Comparison of ENCODE assay signal across 11 mouse cellular contexts in genomic region chr2:148110149-148110548, GRCm38 (mm10).
DNase-seq lines count a peak whose midpoint lies in the region; ATAC-seq and TF ChIP-seq lines count a peak whose summit lies in the region.
"Had no signal": no experiment of that assay in that cellular context is flagged by ENCODE, and none has a peak within 500 bp of the region (broad histone marks: within the 10 kb centered on the region; RNA-seq: fewer than 3 reads in every experiment).

No protein-coding gene starts in this region.

- no peaks in the 10 kb centered on the region for H3K9me3 ChIP-seq in lung, postnatal 0 days (ENCODE audit: low read length)
- H3K9me3 ChIP-seq in midbrain, postnatal 0 days (ENCODE audit: low read length), result no peaks in the 10 kb centered on the region
- H3K9me3 ChIP-seq: liver, embryonic 13.5 days; stomach, embryonic 15.5 days had no signal

- 55% methylated on average over 2 of the region's 2 CpGs for WGBS in lung, postnatal 0 days
- 53% methylated on average over 2 of the region's 2 CpGs for WGBS in midbrain, postnatal 0 days

- peak; percentile 53 for TF ChIP-seq CTCF in gastrocnemius, adult 2 months (IDR thresholded peaks at IDR 0.05)
- TF ChIP-seq CTCF in lung, postnatal 0 days (IDR thresholded peaks at IDR 0.05), result peak; percentile 81
- TF ChIP-seq CTCF in midbrain, postnatal 0 days (IDR thresholded peaks at IDR 0.05), result peak; percentile 57

- ATAC-seq in lung, postnatal 0 days, result no peak
- no peak for ATAC-seq in midbrain, postnatal 0 days (ENCODE audit: low FRiP score)

- DNase-seq in gastrocnemius, adult 2 months, result no peak
- no peak for DNase-seq in gastrocnemius, postnatal 25 days
- peak; percentile 49 for DNase-seq in lung, postnatal 0 days (ENCODE audit: low spot score)
- no peak for DNase-seq in lung, postnatal 36 days
- peak; percentile 14 for DNase-seq in brain, adult 2 months (ENCODE audit: low read depth, low spot score)
- DNase-seq in midbrain, postnatal 0 days (ENCODE audit: low spot score), result no peak
- DNase-seq in MN1 (ENCODE audit: low spot score), result no peak
- no peak for DNase-seq in frontal cortex, postnatal 36 days (ENCODE audit: low spot score in 2 of 2)
- DNase-seq: cerebellum, adult 9-10 months; liver, embryonic 13.5 days had no signal

- H3K27me3 ChIP-seq in lung, postnatal 0 days (replicated peaks; ENCODE audit: insufficient read depth, low read length), result no peaks in the 10 kb centered on the region
- no peaks in the 10 kb centered on the region for H3K27me3 ChIP-seq in midbrain, postnatal 0 days (ENCODE audit: insufficient read depth, low read length)
- H3K27me3 ChIP-seq: liver, embryonic 13.5 days; stomach, embryonic 15.5 days had no signal

- no peak overlapping the region for H3K4me3 ChIP-seq in gastrocnemius, adult 2 months
- H3K4me3 ChIP-seq in lung, postnatal 0 days (ENCODE audit: low read depth, low read length), result no peak overlapping the region
- H3K4me3 ChIP-seq in midbrain, postnatal 0 days (ENCODE audit: low read depth, low read length), result no peak overlapping the region
- H3K4me3 ChIP-seq: liver, embryonic 13.5 days; stomach, embryonic 15.5 days had no signal

- no peak overlapping the region for H3K27ac ChIP-seq in gastrocnemius, adult 2 months
- no peak overlapping the region for H3K27ac ChIP-seq in lung, postnatal 0 days (ENCODE audit: low read length)
- H3K27ac ChIP-seq in midbrain, postnatal 0 days (ENCODE audit: low read depth, low read length), result no peak overlapping the region
- H3K27ac ChIP-seq: liver, embryonic 13.5 days; stomach, embryonic 15.5 days had no signal

- intact Hi-C loops in gastrocnemius, adult 2 months (cut with DNase I), result no loop called here

- H3K36me3 ChIP-seq in lung, postnatal 0 days (ENCODE audit: insufficient read depth, low read length), result no peaks in the 10 kb centered on the region
- H3K36me3 ChIP-seq in midbrain, postnatal 0 days (ENCODE audit: insufficient read depth, low read length), result no peaks in the 10 kb centered on the region
- H3K36me3 ChIP-seq: liver, embryonic 13.5 days; stomach, embryonic 15.5 days had no signal

- no peak overlapping the region for H3K4me2 ChIP-seq in lung, postnatal 0 days (replicated peaks; ENCODE audit: low read depth, low read length)
- H3K4me2 ChIP-seq in midbrain, postnatal 0 days (ENCODE audit: low read depth, low read length, poor library complexity, severe bottlenecking), result no peak overlapping the region
- H3K4me2 ChIP-seq: liver, embryonic 13.5 days; stomach, embryonic 15.5 days had no signal

- no peaks in the 10 kb centered on the region for H3K4me1 ChIP-seq in lung, postnatal 0 days (ENCODE audit: insufficient read depth, low read depth, low read length)
- no peaks in the 10 kb centered on the region for H3K4me1 ChIP-seq in midbrain, postnatal 0 days (ENCODE audit: insufficient read depth, low read length)
- H3K4me1 ChIP-seq: liver, embryonic 13.5 days; stomach, embryonic 15.5 days had no signal

- TF ChIP-seq EP300 in lung, postnatal 0 days (IDR thresholded peaks at IDR 0.05), result no peak

- H3K9ac ChIP-seq in lung, postnatal 0 days (replicated peaks; ENCODE audit: low read depth), result no peak overlapping the region
- no peak overlapping the region for H3K9ac ChIP-seq in midbrain, postnatal 0 days (replicated peaks; ENCODE audit: low read length, poor library complexity, severe bottlenecking)
- H3K9ac ChIP-seq: liver, embryonic 13.5 days; stomach, embryonic 15.5 days had no signal

Comparison
In these comparisons a context has a peak if more than half of its experiments do, and no peak if none do; other contexts are left out.
1. DNase-seq: peak in lung, postnatal 0 days (single experiment) and brain, adult 2 months (single experiment); none in gastrocnemius, adult 2 months (single experiment), gastrocnemius, postnatal 25 days (single experiment), lung, postnatal 36 days (single experiment), midbrain, postnatal 0 days (single experiment), MN1 (single experiment) and frontal cortex, postnatal 36 days (0 of 2).
2. Peak in every context shown above with its lines, with median percentiles within 50 percentile points of each other: CTCF ChIP-seq.